Mouse (Mus musculus) CH12.LX (cell line): Measurements from ENCODE around the gene Sphkap. TPM values are rescaled to one million over a fixed set of nuclear protein-coding genes. Genes with fewer than 3 reads are reported as not detected.

ENCODE experiments used
- DNase-seq: peaks from one replicate; pipeline ENCODE4 v3.0.0-alpha.2; 2013; ENCODE audit errors: extremely low read depth
- H3K27ac ChIP-seq: 2 replicates; pipeline ENCODE4 v1.5.1; 2012; ENCODE audit warnings: low read depth, mild to moderate bottlenecking, control low read depth, moderate library complexity; ENCODE audit not compliant: insufficient read depth
- H3K27me3 ChIP-seq: replicated peaks from 2 replicates; pipeline ENCODE3; 2012; ENCODE audit warnings: inconsistent platforms
- H3K36me3 ChIP-seq, 2 experiments: replicated peaks in 1 of 2; 2 replicates each; pipeline versions ENCODE3 to v1.6.1; 2012; ENCODE audit warnings: inconsistent platforms in 1 of 2, low read length in 1 of 2, mild to moderate bottlenecking in 1 of 2, mixed read lengths in 1 of 2, moderate library complexity in 1 of 2; ENCODE audit not compliant: control insufficient read depth in 1 of 2, insufficient read depth in 1 of 2
- H3K4me1 ChIP-seq, 2 experiments: 2 replicates each; pipeline ENCODE4 v1.6.1; 2012; ENCODE audit warnings: inconsistent platforms in 1 of 2, moderate library complexity in 1 of 2; ENCODE audit not compliant: insufficient read depth in 2 of 2, control insufficient read depth in 1 of 2
- H3K4me2 ChIP-seq: 2 replicates; pipeline ENCODE4 v1.6.1; 2012; ENCODE audit warnings: low read depth, mild to moderate bottlenecking, control low read depth; ENCODE audit not compliant: poor library complexity, insufficient read depth, severe bottlenecking
- H3K4me3 ChIP-seq, 3 experiments: fragments of 150-350 bp in 1 of 3; sonication (generic) in 1 of 3; replicated peaks in 1 of 3; 2 replicates each; pipeline versions ENCODE3 to v1.5.1; 2011 to 2012; ENCODE audit warnings: low read depth in 2 of 3, low read length in 2 of 3, mild to moderate bottlenecking in 2 of 3, moderate library complexity in 2 of 3, control low read depth in 1 of 3, improper control_type of control experiment in 1 of 3, inconsistent platforms in 1 of 3, mixed read lengths in 1 of 3; ENCODE audit not compliant: poor library complexity in 1 of 3
- H3K79me2 ChIP-seq: replicated peaks from 2 replicates; pipeline ENCODE4 v1.6.1; 2012; ENCODE audit warnings: mild to moderate bottlenecking, moderate library complexity; ENCODE audit not compliant: control insufficient read depth, poor library complexity, insufficient read depth, severe bottlenecking; ENCODE audit errors: extremely low read depth
- H3K9ac ChIP-seq: 2 replicates; pipeline ENCODE4 v1.6.1; 2012; ENCODE audit warnings: low read depth, mild to moderate bottlenecking, control low read depth, moderate library complexity; ENCODE audit not compliant: insufficient read depth
- H3K9me3 ChIP-seq: replicated peaks from 2 replicates; pipeline ENCODE3; 2012; ENCODE audit warnings: low read length, inconsistent platforms, mixed read lengths
- CHD2 ChIP-seq: IDR thresholded peaks from 2 replicates; pipeline ENCODE4 v1.6.1; 2011; ENCODE audit warnings: low read length, improper control_type of control experiment
- GABPA ChIP-seq: IDR thresholded peaks from 2 replicates; pipeline ENCODE4 v1.6.1; 2012; ENCODE audit warnings: low read depth, low read length, improper control_type of control experiment, inconsistent platforms; ENCODE audit not compliant: insufficient replicate concordance
- JUN ChIP-seq: IDR thresholded peaks from 2 replicates; pipeline ENCODE4 v1.6.1; 2011; ENCODE audit warnings: low read depth, mild to moderate bottlenecking, low read length, improper control_type of control experiment, moderate library complexity; ENCODE audit not compliant: insufficient read depth
- KAT2A ChIP-seq: IDR thresholded peaks from 2 replicates; pipeline ENCODE4 v1.6.1; 2012; ENCODE audit warnings: low read length, improper control_type of control experiment, inconsistent platforms; ENCODE audit not compliant: insufficient replicate concordance
- MAFK ChIP-seq: IDR thresholded peaks from 2 replicates; pipeline ENCODE4 v1.6.1; 2011; ENCODE audit warnings: low read length, improper control_type of control experiment; ENCODE audit not compliant: insufficient replicate concordance
- MAX ChIP-seq: IDR thresholded peaks from 2 replicates; pipeline ENCODE4 v1.6.1; 2011; ENCODE audit warnings: low read length, improper control_type of control experiment
- MAZ ChIP-seq: IDR thresholded peaks from 2 replicates; pipeline ENCODE4 v1.6.1; 2012; ENCODE audit warnings: low read depth, mild to moderate bottlenecking, inconsistent platforms, low read length, improper control_type of control experiment, moderate library complexity
- MEF2A ChIP-seq: IDR thresholded peaks from 2 replicates; pipeline ENCODE4 v1.6.1; 2014; ENCODE audit warnings: low read depth, mild to moderate bottlenecking, inconsistent platforms, low read length, improper control_type of control experiment, borderline replicate concordance
- NRF1 ChIP-seq: IDR thresholded peaks from 2 replicates; pipeline ENCODE4 v1.6.1; 2014; ENCODE audit warnings: low read depth, mild to moderate bottlenecking, inconsistent platforms, low read length, improper control_type of control experiment, moderate library complexity
- RAD21 ChIP-seq: IDR thresholded peaks from 2 replicates; pipeline ENCODE4 v1.6.1; 2011; ENCODE audit warnings: low read depth, mild to moderate bottlenecking, low read length, improper control_type of control experiment, moderate library complexity
- TBP ChIP-seq: conservative IDR thresholded peaks from 2 replicates; pipeline ENCODE4 v1.6.1; 2011; ENCODE audit warnings: low read depth, low read length, improper control_type of control experiment
- USF1 ChIP-seq: IDR thresholded peaks from 2 replicates; pipeline ENCODE4 v1.6.1; 2014; ENCODE audit warnings: low read depth, mild to moderate bottlenecking, inconsistent platforms, low read length, improper control_type of control experiment
- ZMIZ1 ChIP-seq: IDR thresholded peaks from 2 replicates; pipeline ENCODE4 v1.6.1; 2012; ENCODE audit warnings: low read depth, mild to moderate bottlenecking, inconsistent platforms, low read length, improper control_type of control experiment
- ZNF384 ChIP-seq: IDR thresholded peaks from 2 replicates; pipeline ENCODE4 v1.6.1; 2012; ENCODE audit warnings: low read depth, low read length, improper control_type of control experiment, inconsistent platforms
- dilution Hi-C: fragments of 300-500 bp; cut with MboI; formaldehyde crosslinking; loops from 2 replicates; pipeline ENCODE4 v1.14.3; 2020; ENCODE audit warnings: low sequenced_read_pairs; ENCODE audit not compliant: extremely low pct_unique_long_range_greater_than_20kb, extremely low pct_ligation_motif_present
- in situ Hi-C: fragments of 300-500 bp; cut with MboI; formaldehyde crosslinking; loops from 3 replicates; pipeline ENCODE4 v1.14.3; 2019; ENCODE audit warnings: low sequenced_read_pairs, low pct_ligation_motif_present, low pct_unique_long_range_greater_than_20kb, mixed read lengths
- polyA plus RNA-seq: library from polyadenylated mRNA; unstranded; fragments of >175 nt; gene quantifications from 2 replicates; pipeline ENCODE4 v1.2.1, GENCODE M21; 2012; ENCODE audit warnings: low read depth; ENCODE audit not compliant: insufficient read length
- total RNA-seq, 2 experiments: library from RNA; depleted of rRNA; stranded (reverse); fragments of 300-350 nt in 1 of 2; fragments of >200 nt in 1 of 2; gene quantifications; 2 replicates each; pipeline ENCODE4 v1.2.3; 2012 to 2014

The Sphkap gene
- total and polyA plus RNA-seq, 3 experiments = not detected

DNA sequence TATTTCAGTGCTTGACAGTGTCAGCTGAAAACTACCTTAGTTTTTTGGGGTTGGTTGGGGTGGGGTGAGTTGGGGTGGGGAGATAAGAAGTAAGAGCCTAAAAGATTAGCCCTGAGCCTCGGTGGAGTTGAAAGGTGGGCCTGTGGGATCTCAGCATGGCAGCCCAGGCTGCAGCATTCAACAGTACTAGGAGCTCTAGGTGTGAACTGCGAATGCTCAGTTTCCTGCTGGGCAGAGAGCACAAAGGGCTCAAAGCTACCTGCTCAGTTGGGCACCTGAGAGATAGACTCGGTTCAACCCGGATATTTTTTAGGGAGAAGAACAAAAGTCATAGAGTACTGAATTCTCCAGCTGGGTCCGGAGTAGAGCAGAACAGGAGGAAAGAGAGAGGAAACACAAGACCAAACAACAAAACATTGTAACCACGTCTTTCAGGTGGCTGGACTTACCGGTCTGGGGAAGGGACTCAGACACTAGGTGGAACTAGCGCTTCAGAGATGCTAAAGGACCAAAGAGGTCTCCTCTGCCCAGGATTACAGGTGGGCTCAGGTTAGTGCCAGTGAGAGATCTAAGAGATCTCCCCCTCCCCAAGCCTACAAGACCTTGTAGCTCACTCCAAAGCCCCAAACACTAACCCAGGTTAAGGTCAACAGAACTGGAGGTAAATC lies 984 bp downstream of the Sphkap start:
- Histone ChIP-seq H3K9ac (no peak overlapping the region), H3K4me2 (no peak overlapping the region), H3K4me1 (no peaks in the 10 kb centered on the region), H3K79me2 (no peaks in the 10 kb centered on the region), H3K9me3 (no peaks in the 10 kb centered on the region), H3K4me3 (no peak overlapping the region), H3K27me3 (no peaks in the 10 kb centered on the region)
- in situ Hi-C loops (no loop called here), dilution Hi-C loops (no loop called here)
- no peak for DNase-seq
- TF ChIP-seq KAT2A (no peak), RAD21 (peak; percentile 16)
- TF ChIP-seq, all 38 proteins: peak for 1
- no peaks in the 10 kb centered on the region for H3K36me3 ChIP-seq
- no peak overlapping the region for H3K27ac ChIP-seq

DNA sequence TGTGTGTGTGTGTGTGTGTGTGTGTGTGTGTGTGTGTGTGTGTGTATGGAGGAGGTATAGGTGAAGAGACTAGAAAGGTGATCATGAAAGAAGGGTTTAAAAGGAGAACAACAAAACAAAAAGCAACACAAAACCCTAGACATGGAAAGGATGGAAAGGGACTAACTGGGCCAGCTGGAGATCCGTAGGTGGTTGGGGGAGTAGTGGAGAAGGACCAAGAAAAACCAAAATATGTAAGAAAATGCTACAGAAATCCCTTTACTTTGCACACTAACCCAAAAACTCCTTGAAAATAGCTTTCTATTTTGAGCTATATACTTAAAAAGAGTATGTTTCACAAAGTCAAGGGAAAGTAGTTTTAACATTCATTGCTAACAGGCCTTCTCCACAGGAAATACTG lies 6.9 kb downstream of the Sphkap start:
- H3K27me3 ChIP-seq = no peaks in the 10 kb centered on the region
- dilution Hi-C loops = no loop called here

DNA sequence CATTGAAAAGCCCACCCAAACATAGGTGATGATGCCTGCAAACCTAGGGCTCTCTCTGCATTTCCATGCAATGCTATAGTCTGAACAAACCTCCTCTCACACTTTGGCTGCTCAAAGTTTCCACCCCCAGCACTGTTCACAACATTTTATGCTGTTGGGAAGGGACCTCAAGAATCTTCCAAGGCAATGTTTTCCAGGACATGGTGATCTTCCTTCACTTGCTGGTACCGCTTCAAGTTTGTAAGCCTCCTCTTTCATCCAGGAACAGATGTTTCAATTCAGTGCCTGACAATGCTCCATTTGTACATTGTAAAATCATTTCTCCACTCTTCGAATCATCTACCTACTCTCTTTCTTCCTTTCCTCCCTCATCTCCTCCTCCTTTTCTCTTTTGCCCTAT lies 11.7 kb downstream of the Sphkap start:
- H3K27ac ChIP-seq = no peak overlapping the region
- no peaks in the 10 kb centered on the region for H3K9me3 ChIP-seq
- H3K4me3 ChIP-seq = no peak overlapping the region
- no peak overlapping the region for H3K9ac ChIP-seq
- no peaks in the 10 kb centered on the region for H3K79me2 ChIP-seq
- no peaks in the 10 kb centered on the region for H3K36me3 ChIP-seq
- no peak for DNase-seq
- H3K27me3 ChIP-seq = no peaks in the 10 kb centered on the region
- H3K4me2 ChIP-seq = no peak overlapping the region
- TF ChIP-seq TBP (no peak), MAX (no peak), GABPA (no peak), JUN (no peak), NRF1 (no peak), CHD2 (no peak), ZMIZ1 (no peak), ZNF384 (no peak), MAZ (no peak), MAFK (no peak), MEF2A (no peak)
- H3K4me1 ChIP-seq = no peaks in the 10 kb centered on the region
- dilution Hi-C loops (no loop called here), in situ Hi-C loops (no loop called here)

More for the DNA sequence above, 6.9 kb downstream of the Sphkap start:
- Histone ChIP-seq H3K27ac (no peak overlapping the region), H3K4me3 (no peak overlapping the region), H3K79me2 (no peaks in the 10 kb centered on the region), H3K4me1 (no peaks in the 10 kb centered on the region), H3K4me2 (no peak overlapping the region), H3K9ac (no peak overlapping the region)
- DNase-seq = no peak
- in situ Hi-C loops = no loop called here
- no peak for TF ChIP-seq USF1
- TF ChIP-seq, all 38 proteins: peak for 0
- H3K36me3 ChIP-seq = no peaks in the 10 kb centered on the region
- H3K9me3 ChIP-seq = no peaks in the 10 kb centered on the region
